Mouse (Mus musculus) neural tube, embryonic 13.5 days (tissue): ENCODE measurements around the gene Lyar. TPM values are rescaled to one million over a fixed set of nuclear protein-coding genes. Genes with fewer than 3 reads are reported as not detected.

Experiments
- ATAC-seq: fragments of 200-750 bp; cut with Nextera tagmentation; 2 replicates; pipeline ENCODE4 v1.8.0; 2017; ENCODE audit warnings: low read depth, mild to moderate bottlenecking, moderate TSS enrichment, moderate library complexity
- H3K27ac ChIP-seq: fragments of 300-500 bp; sonication (generic); replicated peaks from 2 replicates; pipeline ENCODE4 v1.5.1; 2015; ENCODE audit warnings: moderate library complexity, mild to moderate bottlenecking, inconsistent platforms
- H3K27me3 ChIP-seq: fragments of 300-500 bp; sonication (generic); 2 replicates; pipeline ENCODE4 v1.6.1; 2015; ENCODE audit warnings: mild to moderate bottlenecking, inconsistent platforms
- H3K36me3 ChIP-seq: fragments of 300-500 bp; sonication (generic); 2 replicates; pipeline ENCODE4 v1.6.1; 2015; ENCODE audit warnings: mild to moderate bottlenecking, inconsistent platforms
- H3K4me1 ChIP-seq: fragments of 300-500 bp; sonication (generic); replicated peaks from 2 replicates; pipeline ENCODE4 v1.6.1; 2015; ENCODE audit warnings: inconsistent platforms
- H3K4me2 ChIP-seq: fragments of 300-500 bp; sonication (generic); 2 replicates; pipeline ENCODE4 v1.6.1; 2015; ENCODE audit warnings: inconsistent platforms, mild to moderate bottlenecking, moderate library complexity
- H3K4me3 ChIP-seq: fragments of 300-500 bp; sonication (generic); 2 replicates; pipeline ENCODE4 v1.5.1; 2015; ENCODE audit warnings: mild to moderate bottlenecking, inconsistent platforms
- H3K9ac ChIP-seq: fragments of 300-500 bp; sonication (generic); 2 replicates; pipeline ENCODE4 v1.6.1; 2015; ENCODE audit warnings: moderate library complexity, mild to moderate bottlenecking, inconsistent platforms
- H3K9me3 ChIP-seq: fragments of 300-500 bp; sonication (generic); 2 replicates; pipeline ENCODE4 v1.6.1; 2016; ENCODE audit warnings: inconsistent platforms
- WGBS: fragments of 180-500 bp; shearing (Covaris S2); methylation state at CpG from one replicate; pipeline ENCODE4 v1.1.7; 2015; 5-methylcytosine and 5-hydroxymethylcytosine counted together
- polyA plus RNA-seq: library from polyadenylated mRNA; unstranded; fragments of >200 nt; fragmentation: Nextera tagmentation; extraction: Ambion mirVana; gene quantifications from 2 replicates; pipeline ENCODE4 v1.2.1, GENCODE M21; 2015

Gene Lyar
- polyA plus RNA-seq, 1 experiment from 2014 or later = 44.5 TPM

DNA sequence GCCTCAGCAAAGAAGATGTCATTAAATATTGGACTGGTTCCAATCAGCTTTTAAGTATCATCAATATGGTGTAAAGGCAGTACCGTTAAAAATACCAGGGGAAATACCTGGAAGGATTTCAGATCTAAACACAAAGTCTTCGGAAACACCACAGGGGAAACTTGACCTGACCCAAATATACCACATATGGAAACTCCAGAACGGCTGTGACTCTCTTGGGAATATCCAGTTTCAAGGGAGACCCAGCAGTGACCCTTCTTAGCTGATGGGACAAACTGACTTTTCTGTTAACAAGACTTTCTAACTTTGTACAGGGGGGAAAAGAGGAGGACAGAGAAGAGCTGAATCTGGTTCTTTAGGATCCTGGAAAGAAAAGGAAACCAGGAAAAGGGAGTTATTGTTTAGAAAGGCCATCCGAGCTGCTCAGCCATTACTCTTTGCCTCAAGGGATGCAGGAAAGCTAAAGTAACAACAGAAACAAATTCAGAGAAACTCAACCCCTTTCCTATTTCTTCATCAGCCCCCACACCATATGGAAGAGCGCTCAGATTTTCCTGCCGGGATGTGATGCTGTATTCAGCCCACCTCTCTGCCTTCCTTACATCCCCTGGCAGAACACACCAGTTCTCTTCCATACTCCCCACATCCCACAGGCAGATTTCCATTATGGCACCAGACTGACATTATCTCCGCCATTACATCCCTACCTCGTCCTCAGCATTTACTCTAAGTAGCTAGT lies 37.9 kb downstream of the Lyar start:
- no peaks in the 10 kb centered on the region for H3K9me3 ChIP-seq
- ATAC-seq = no peak
- H3K9ac ChIP-seq = no peak overlapping the region
- H3K4me3 ChIP-seq = no peak overlapping the region
- H3K36me3 ChIP-seq = peaks cover 10% of the 10 kb centered on the region
- H3K4me2 ChIP-seq = no peak overlapping the region
- H3K27ac ChIP-seq = no peak overlapping the region
- 77% methylated on average over 8 of the region's 8 CpGs for WGBS
- H3K4me1 ChIP-seq = peaks cover 12% of the 10 kb centered on the region
- no peaks in the 10 kb centered on the region; the same call in 1 of the 2 replicates for H3K27me3 ChIP-seq

DNA sequence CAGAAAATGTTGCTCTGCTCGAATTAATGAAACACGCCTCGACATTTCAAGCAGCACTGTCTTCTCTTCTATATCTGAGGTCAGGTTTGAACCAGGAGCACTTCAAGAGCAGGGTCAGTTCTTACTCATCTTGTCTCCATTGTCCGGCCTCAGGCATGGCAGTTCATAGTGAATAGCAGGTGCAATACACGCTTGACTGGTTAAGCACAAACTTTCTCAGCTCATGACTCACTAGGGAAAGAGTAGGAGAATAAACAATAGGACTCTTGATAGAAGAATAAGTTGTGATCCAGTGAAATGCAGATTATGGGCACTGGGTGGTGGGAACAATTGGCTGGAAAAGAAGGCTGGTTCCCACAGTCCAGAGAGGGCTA lies 38.5 kb downstream of the Lyar start:
- 77% methylated on average over 5 of the region's 5 CpGs for WGBS
- Histone ChIP-seq H3K4me3 (no peak overlapping the region), H3K4me2 (no peak overlapping the region), H3K9me3 (no peaks in the 10 kb centered on the region), H3K36me3 (peaks cover 15% of the 10 kb centered on the region), H3K27ac (no peak overlapping the region), H3K9ac (no peak overlapping the region), H3K4me1 (peaks cover 12% of the 10 kb centered on the region), H3K27me3 (no peaks in the 10 kb centered on the region; the same call in 1 of the 2 replicates)
- no peak for ATAC-seq

DNA sequence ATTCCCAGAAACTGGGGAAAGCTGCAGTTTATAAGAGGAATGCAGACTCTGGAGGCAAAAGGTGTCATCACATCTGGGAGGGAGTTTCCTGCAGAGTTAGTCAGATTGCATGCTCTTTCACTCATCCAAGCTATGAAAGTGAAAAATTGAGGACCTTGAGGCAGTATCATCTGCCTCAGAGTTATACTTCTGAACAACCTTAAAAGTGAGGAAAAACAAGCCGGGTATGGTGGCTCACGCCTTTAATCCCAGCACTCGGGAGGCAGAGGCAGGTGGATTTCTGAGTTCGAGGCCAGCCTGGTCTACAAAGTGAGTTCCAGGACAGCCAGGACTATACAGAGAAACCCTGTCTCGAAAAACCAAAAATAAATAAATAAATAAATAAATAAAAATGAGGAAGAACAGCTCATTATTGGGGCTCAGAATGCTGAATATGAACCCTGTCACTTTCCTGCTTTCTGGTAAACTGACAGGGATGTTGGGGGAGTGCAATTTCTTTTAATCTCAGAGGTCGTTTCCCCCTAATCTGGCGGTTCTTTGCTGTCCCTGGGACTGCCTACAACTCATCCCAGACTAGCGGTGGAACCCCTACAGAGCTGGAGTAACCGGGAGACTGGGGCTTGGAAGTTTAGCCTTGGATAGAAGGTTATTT lies 39.3 kb downstream of the Lyar start:
- Histone ChIP-seq H3K27ac (peak overlapping the region; percentile 81), H3K36me3 (peaks cover 24% of the 10 kb centered on the region), H3K9me3 (no peaks in the 10 kb centered on the region), H3K27me3 (no peaks in the 10 kb centered on the region; the same call in 1 of the 2 replicates), H3K9ac (peak overlapping the region; percentile 86), H3K4me2 (peak overlapping the region; percentile 86), H3K4me1 (peaks cover 12% of the 10 kb centered on the region), H3K4me3 (peak overlapping the region; percentile 89)
- peak; percentile 58; the same call in 1 of the 2 replicates for ATAC-seq
- 46% methylated on average over 9 of the region's 9 CpGs for WGBS

DNA sequence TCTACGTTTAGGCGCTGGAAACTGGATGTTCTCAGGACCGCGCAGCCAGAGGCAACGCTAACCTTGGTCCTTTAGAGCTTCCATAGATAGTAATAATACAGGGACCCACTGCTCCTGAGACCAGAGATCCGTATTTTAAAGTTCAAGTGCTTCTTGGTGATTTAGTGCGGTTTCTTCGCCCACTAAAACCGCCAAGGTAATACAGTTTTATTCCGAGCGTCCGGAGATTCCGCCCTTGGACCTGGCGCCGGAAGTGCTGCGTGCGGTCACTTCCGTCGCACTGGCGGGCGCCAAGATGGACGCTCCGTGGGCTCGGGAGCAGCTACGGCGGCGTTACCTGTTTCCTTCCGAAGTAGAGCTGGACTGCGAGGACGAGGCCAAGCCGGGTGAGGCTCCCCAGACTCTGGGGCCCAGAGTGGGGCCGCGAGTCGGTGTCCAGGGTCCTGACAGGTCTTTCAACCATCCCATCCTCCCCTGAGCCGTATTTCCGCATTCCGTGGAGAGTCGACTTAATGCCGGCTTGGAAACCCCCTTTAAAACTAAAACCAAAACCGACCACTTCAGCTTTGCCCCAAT lies 39.9 kb downstream of the Lyar start, which contains the start of gene Tmem128:
Gene Tmem128 (plus strand): TSS at position 79 of the 576 bp plus-strand sequence.
- H3K9me3 ChIP-seq = no peaks in the 10 kb centered on the region
- WGBS = under 1% methylated on average over 40 of the region's 40 CpGs
- H3K4me2 ChIP-seq = peak within 1 kb of the TSS; percentile 86
- H3K27ac ChIP-seq = peak within 1 kb of the TSS; percentile 81
- H3K9ac ChIP-seq = peak within 1 kb of the TSS; percentile 86
- peak; percentile 80 for ATAC-seq
- H3K4me1 ChIP-seq = peaks cover 12% of the 10 kb centered on the region
- H3K27me3 ChIP-seq = no peaks in the 10 kb centered on the region; the same call in 1 of the 2 replicates
- H3K4me3 ChIP-seq = peak within 1 kb of the TSS; percentile 89
- peaks cover 30% of the 10 kb centered on the region for H3K36me3 ChIP-seq

DNA sequence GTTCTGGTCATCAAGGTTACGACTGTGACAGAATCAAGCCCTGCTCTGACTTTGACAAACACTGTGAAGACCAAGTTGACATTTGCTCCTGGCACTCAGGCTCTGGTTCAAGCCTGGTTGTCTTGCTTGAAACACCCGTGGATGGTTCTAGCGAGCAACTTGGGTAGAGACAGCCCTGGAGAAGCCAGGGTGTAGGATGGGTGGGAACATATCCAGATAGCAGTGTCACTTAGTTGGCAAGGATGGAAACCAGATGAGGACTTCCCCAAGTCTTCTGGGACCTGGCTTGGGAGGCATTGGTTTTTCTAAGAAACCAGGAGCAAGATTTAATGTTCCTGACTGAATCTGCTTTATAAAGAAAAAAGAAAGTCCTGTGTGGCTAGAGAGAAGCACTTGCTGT lies 50.7 kb downstream of the Lyar start:
- Histone ChIP-seq H3K27me3 (peaks cover 28% of the 10 kb centered on the region), H3K4me3 (no peak overlapping the region), H3K9me3 (no peaks in the 10 kb centered on the region), H3K36me3 (peaks cover 52% of the 10 kb centered on the region), H3K9ac (no peak overlapping the region), H3K27ac (no peak overlapping the region), H3K4me2 (no peak overlapping the region), H3K4me1 (peaks cover 1% of the 10 kb centered on the region)
- 94% methylated on average over 3 of the region's 3 CpGs for WGBS
- no peak for ATAC-seq

DNA sequence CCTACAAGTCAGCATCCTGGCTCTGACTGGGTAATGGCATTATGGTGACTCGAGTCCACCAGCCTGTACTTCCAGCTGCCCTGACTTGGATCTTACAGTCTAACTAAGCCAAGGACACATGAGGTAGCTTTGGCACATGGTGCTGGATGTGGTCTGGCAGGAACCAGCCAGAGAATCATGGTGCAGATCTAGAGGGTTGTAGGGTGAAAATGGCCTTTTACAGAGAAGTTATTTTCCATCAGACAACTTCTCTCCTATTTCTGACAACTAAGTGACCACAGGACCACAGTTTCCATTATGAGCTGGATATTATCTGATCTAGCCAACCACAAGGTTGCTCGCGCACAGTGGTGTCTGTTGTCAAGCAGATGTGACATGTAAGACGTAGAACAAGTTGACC lies 53.6 kb downstream of the Lyar start:
- no peak overlapping the region for H3K9ac ChIP-seq
- peaks cover 57% of the 10 kb centered on the region for H3K27me3 ChIP-seq
- WGBS = 90% methylated on average over 4 of the region's 4 CpGs
- H3K4me3 ChIP-seq = no peak overlapping the region
- H3K4me2 ChIP-seq = no peak overlapping the region
- H3K4me1 ChIP-seq = peaks cover 21% of the 10 kb centered on the region
- H3K36me3 ChIP-seq = peaks cover 27% of the 10 kb centered on the region
- no peak overlapping the region for H3K27ac ChIP-seq
- no peaks in the 10 kb centered on the region for H3K9me3 ChIP-seq
- no peak for ATAC-seq

DNA sequence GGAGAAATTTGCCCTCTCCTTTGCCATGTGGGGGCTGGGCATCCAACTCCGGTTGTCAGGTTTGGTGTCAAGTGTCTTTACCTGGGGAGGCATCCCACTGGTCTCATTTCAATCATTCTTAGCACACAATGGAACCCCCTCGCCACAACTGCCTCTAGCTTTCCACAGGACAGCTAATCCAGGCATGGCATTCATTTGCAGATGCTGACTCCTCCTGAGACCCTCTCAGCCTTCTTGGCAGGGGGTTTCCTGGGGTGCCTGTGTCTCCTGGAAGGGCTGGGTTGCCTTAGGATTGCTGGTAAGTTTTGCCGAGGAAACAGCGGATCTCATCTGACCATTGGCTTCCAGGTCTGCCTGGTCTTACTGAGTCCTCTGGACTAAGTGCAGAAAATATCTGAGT lies 55.5 kb downstream of the Lyar start, which contains the start of gene Otop1:
Gene Otop1 (plus strand): TSS at position 202 of the 400 bp plus-strand sequence.
- peaks cover 76% of the 10 kb centered on the region for H3K27me3 ChIP-seq
- no peak within 1 kb of the TSS for H3K9ac ChIP-seq
- ATAC-seq = no peak
- H3K4me1 ChIP-seq = peaks cover 21% of the 10 kb centered on the region
- WGBS = 6% methylated on average over 4 of the region's 4 CpGs
- no peak within 1 kb of the TSS for H3K27ac ChIP-seq
- H3K4me3 ChIP-seq = peak within 1 kb of the TSS; percentile 15
- peak within 1 kb of the TSS; percentile 61 for H3K4me2 ChIP-seq
- no peaks in the 10 kb centered on the region for H3K9me3 ChIP-seq
- H3K36me3 ChIP-seq = peaks cover 11% of the 10 kb centered on the region

DNA sequence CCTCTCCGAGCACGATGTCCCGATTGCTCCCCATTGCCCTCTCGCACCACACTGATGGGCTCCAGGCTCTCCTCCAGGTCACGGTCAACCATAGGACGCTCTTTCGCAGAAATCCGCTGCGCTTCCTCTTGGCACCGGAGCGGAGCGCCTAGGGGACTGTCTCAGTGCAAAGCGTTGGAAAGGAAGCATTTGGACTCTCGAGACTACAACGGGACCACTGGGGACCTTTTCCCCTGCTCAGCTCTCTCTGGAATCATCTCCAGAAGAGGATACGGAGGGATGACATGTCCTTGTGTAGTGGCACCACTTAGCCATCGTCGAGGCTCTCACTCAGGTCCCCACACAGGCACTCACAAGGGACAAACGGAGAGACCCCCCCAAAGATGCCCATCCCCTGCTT lies 56.2 kb downstream of the Lyar start:
- H3K4me3 ChIP-seq = peak overlapping the region; percentile 15
- H3K36me3 ChIP-seq = peaks cover 4% of the 10 kb centered on the region
- H3K9ac ChIP-seq = no peak overlapping the region
- H3K27ac ChIP-seq = no peak overlapping the region
- WGBS = 2% methylated on average over 19 of the region's 19 CpGs
- peaks cover 81% of the 10 kb centered on the region for H3K27me3 ChIP-seq
- H3K4me1 ChIP-seq = peaks cover 21% of the 10 kb centered on the region
- peak overlapping the region; percentile 37 for H3K4me2 ChIP-seq
- no peak for ATAC-seq
- H3K9me3 ChIP-seq = no peaks in the 10 kb centered on the region

DNA sequence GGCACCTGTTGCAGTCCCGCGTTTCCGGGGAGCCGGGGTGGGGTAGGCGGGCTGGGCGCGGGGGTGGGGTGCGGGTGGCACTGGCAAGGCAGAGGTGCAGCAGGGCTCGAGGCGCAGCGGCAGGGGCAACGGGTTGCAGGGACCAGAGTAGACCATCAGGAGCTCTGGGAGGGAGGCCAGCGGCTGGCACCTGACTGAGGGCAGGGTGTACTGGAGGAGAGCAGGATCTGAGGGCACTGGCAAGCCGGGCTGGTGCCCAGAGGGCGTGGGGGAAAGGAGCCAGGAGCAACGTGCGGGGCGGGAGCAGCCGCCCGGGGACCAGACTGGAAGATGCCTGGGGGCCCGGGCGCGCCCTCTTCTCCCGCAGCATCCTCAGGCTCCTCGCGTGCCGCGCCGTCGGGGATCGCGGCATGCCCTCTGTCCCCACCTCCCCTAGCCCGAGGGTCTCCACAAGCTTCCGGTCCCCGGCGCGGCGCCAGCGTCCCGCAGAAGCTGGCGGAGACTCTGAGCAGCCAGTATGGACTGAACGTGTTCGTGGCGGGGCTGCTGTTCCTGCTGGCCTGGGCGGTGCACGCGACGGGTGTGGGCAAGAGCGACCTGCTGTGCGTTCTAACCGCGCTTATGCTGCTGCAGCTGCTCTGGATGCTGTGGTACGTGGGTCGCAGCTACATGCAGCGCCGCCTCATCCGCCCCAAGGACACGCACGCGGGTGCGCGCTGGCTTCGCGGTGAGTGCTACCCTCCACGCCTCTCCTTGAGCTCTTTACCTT lies 57.0 kb downstream of the Lyar start:
- Histone ChIP-seq H3K4me3 (peak overlapping the region; percentile 37), H3K4me1 (peaks cover 21% of the 10 kb centered on the region), H3K4me2 (peak overlapping the region; percentile 61), H3K27me3 (peaks cover 81% of the 10 kb centered on the region), H3K36me3 (no peaks in the 10 kb centered on the region), H3K27ac (no peak overlapping the region), H3K9me3 (no peaks in the 10 kb centered on the region), H3K9ac (peak overlapping the region; percentile 26; the same call in 1 of the 2 replicates)
- ATAC-seq = peak; percentile 62; the same call in 1 of the 2 replicates
- WGBS = under 1% methylated on average over 62 of the region's 65 CpGs

DNA sequence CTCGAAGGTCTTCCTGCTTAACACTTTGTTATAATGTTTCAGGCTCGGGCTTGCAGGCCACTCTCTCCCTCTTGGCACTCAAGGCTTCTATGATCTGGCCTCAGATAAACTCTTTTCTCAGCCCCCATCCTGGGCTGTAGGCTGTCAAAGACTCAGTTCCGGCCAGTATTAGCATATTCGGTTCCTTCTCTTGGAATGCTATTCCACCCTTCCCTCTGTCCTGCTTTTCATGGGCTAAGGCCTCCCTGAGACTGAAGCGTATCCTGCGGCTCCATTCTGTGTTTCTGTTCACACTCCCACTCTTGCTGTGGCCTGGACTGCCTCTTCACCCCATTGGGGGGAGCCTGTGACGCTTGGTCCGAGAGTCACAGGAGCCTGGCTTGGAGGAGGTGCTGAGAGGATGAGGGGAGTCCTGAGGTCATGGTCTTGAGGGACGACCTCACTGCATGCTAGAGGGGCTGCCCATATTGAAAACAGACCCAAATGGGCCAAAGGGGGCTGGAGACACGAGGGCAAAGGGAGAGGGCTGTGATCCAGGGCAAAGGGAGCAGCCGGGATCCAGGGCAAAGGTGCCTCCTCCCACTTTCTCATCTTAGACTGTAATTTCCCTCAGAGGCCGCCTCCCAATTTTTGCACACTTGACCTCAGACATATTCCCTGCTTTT lies 57.8 kb downstream of the Lyar start:
- H3K4me1 ChIP-seq = peaks cover 21% of the 10 kb centered on the region
- H3K36me3 ChIP-seq = no peaks in the 10 kb centered on the region
- 0 out of 2 replicates have a peak overlapping the region, but pooled peaks have one; percentile 26 for H3K9ac ChIP-seq
- ATAC-seq = no peak
- peaks cover 81% of the 10 kb centered on the region for H3K27me3 ChIP-seq
- H3K4me2 ChIP-seq = peak overlapping the region; percentile 61
- H3K27ac ChIP-seq = no peak overlapping the region
- H3K9me3 ChIP-seq = no peaks in the 10 kb centered on the region
- H3K4me3 ChIP-seq = peak overlapping the region; percentile 37
- whole genome bisulfite sequencing = 21% methylated on average over 12 of the region's 12 CpGs

DNA sequence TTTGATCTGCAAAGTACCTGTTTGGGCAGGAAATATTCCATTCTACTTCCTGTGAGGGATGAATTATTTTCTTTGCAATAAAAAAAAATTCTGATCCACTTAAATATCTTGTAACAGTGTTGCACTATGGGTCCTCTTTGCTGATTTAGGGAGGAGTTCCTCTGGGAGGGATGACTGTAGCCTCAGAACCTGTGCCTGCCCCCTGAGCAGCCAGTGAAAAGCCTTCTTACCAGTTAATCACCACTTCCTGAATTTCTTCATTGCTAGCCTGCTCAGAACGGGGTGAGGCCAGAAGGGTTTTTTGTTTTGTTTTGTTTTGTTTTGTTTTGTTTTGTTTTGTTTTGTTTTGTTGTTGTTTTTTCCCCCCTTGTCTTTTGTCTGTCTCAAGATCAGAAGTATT lies 59.8 kb downstream of the Lyar start:
- Histone ChIP-seq H3K4me1 (peaks cover 21% of the 10 kb centered on the region), H3K9ac (no peak overlapping the region), H3K27me3 (peaks cover 61% of the 10 kb centered on the region), H3K27ac (no peak overlapping the region), H3K36me3 (no peaks in the 10 kb centered on the region), H3K4me2 (no peak overlapping the region), H3K9me3 (no peaks in the 10 kb centered on the region), H3K4me3 (no peak overlapping the region)
- ATAC-seq = no peak
- WGBS = 59% methylated on average over 1 of the region's 1 CpGs
